Mouse (Mus musculus) colon, adult 2 months (tissue): ENCODE results near the gene Phf5a. TPM values are rescaled to one million over a fixed set of nuclear protein-coding genes. Genes with fewer than 3 reads are reported as not detected.

ENCODE experiments used
- polyA plus RNA-seq: library from polyadenylated mRNA; depleted of rRNA; stranded (reverse); fragments of >200 nt; gene quantifications from 2 replicates; pipeline ENCODE4 v1.2.3, GENCODE M21; 2012; rRNA removed

Gene Phf5a
- 26.5 and 34.8 TPM in 2 replicates for polyA plus RNA-seq

DNA sequence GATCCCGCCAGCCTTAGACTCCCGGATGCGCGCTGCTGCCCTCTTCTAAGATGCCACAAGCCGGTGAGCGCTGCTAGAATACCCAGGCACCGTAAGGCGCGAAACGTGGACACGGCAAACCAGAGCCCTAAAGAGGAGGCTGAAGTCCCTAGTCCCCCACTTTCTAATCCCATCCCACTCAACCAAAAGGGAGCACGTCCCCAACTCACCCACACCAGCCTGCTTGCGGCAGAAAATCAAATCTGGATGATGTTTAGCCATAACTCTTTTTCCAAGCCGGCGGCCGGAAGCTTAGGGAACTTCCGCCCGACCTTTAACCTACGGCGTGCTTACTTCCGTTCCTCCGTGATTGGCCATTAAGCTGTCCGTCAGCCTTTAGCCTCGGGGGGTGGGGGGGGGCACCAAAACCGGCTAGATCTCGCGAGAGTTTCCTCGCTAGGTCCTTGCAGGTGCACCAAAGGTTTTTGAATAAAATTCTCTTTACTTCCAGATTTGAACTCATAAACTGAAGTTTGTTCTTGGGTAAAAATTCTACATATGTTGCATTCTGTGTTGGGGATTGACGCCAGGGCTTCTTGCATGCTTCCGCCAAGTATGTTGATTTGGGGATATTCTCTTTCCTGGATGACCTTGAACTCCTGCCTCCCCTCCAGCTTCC is at the start of gene Phf5a:
TSS of gene Phf5a (minus strand) at position 308 of the 658 bp plus-strand sequence.

DNA sequence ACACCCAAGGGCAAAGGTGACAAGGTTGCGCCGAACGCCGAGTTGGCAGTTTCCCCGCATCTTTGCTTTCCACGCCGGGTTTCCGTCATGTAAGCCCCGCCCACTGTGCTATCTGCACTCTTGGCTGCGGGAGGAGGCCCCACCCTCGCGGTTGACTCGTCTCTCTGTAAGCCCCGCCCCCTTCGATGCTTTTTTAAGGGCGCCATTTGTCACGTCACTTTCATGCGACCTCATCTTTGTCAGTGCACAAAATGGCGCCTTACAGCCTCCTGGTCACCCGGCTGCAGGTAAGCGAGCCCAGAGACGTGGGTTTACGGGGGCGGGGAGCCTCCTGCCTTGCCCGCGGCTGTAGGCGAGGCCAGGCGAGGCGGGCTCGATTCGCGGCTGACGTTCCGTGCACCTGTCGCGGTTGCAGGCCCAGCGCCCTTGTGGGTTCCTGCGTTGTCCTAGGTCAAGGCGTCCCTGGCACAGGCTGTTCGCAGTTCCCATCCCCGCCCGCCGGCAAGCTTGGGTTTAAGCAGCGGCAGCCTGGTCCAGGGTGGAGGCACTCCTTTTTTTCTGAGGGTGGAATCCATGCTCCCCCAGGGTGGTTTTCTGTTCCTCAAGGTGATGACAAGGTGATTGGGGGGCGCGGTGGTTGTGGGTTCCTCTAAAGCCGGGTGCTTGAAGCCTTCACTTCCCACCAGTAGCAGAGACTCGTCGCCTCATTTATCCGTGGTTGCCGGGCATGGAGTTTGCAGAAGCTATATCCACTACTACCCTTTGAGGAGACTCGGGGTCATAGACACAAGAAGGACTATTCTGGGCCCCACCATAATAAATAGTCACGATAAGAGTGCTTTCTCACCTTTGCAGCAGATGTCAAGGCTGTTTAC is 788 bp upstream of the Phf5a start, which contains the start of gene Aco2:
TSS of gene Aco2 (plus strand) at position 48 of the 875 bp plus-strand sequence.

DNA sequence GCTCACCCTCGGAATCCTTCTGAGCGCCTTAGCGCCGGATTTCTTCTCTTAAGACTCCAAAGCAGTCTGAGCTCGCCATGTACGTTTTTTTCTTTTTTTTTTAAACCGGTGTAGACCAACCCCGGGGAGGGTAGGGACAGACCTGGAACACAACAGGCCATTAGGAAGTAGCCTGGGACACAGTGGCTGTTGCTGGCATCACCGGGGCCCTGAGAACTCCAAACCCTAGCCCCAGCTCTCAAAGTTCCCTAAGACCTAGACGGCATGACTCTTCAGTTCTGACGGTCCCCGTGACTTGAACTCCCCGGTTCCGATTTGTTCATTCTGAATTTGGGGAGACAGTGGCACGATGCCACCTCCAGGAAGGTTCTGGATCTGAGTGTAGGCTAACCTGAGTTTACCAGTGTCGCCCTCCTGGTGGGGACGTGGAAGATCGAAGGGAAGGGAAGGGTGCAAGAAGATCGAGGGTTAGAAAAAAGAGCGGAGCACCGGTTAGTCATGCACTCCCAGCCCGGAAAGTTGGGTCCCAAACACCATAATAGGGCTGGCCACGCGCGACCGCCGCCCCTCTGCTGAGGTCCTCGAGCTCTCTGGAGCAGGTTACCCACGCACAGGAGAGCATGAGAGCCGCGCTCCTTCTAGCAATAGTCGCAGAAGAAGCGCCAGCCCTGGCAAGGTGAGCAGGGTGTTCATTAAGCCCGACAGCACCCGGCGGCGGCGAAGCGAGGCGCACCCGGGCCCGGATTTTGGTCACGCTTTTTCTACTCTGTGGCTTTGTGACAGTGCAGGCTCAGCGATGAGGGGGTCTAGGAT is 13.0 kb downstream of the Phf5a start, which contains the start of gene Tob2:
TSS of gene Tob2 (minus strand) at position 280 of the 813 bp plus-strand sequence.

Other genes with a start within 250 kb of the Phf5a start
- 9.9 and 12.5 TPM in 2 replicates for gene L3mbtl2, start 208.0 kb downstream of the Phf5a start, polyA plus RNA-seq
- 5.1 and 6.6 TPM in 2 replicates for gene Chadl, start 174.6 kb downstream of the Phf5a start, polyA plus RNA-seq
- 23.1 and 24.3 TPM in 2 replicates for gene Zc3h7b, start 126.9 kb downstream of the Phf5a start, polyA plus RNA-seq
- gene Rangap1, start 126.4 kb downstream of the Phf5a start, polyA plus RNA-seq = 31.2 and 37.3 TPM in 2 replicates
- gene Tef, start 69.5 kb downstream of the Phf5a start, polyA plus RNA-seq = 13.8 and 15.9 TPM in 2 replicates
- 31.0 and 42.2 TPM in 2 replicates for gene Tob2, start 13.1 kb downstream of the Phf5a start, polyA plus RNA-seq
- gene Aco2, start 398 bp upstream of the Phf5a start, polyA plus RNA-seq = 328 TPM in 2 replicates
- gene Polr3h, start 54.3 kb upstream of the Phf5a start, polyA plus RNA-seq = 7.0 and 8.9 TPM in 2 replicates
- gene Csdc2, start 64.8 kb upstream of the Phf5a start, polyA plus RNA-seq = 9.0 and 10.8 TPM in 2 replicates
- 52.9 and 54.6 TPM in 2 replicates for gene Pmm1, start 89.0 kb upstream of the Phf5a start, polyA plus RNA-seq
- gene 1700029P11Rik, start 108.6 kb upstream of the Phf5a start, polyA plus RNA-seq = not detected in 2 replicates
- 8.4 and 8.8 TPM in 2 replicates for gene Xrcc6, start 115.9 kb upstream of the Phf5a start, polyA plus RNA-seq
- 21.9 and 26.4 TPM in 2 replicates for gene Desi1, start 162.0 kb upstream of the Phf5a start, polyA plus RNA-seq
- gene Snu13, start 175.7 kb upstream of the Phf5a start, polyA plus RNA-seq = 28.5 and 37.8 TPM in 2 replicates
- not detected in 2 replicates for gene 4930407I10Rik, start 187.2 kb upstream of the Phf5a start, polyA plus RNA-seq
- not detected in 2 replicates for gene Mei1, start 198.1 kb upstream of the Phf5a start, polyA plus RNA-seq